Mouse (Mus musculus) ES-Bruce4 (cell line): ENCODE results near the gene Zfp958.

Experiments
- CTCF ChIP-seq: IDR thresholded peaks from one replicate; pipeline ENCODE4 v1.8.1; 2011; ENCODE audit warnings: low read depth, low read length
- POLR2A ChIP-seq: IDR thresholded peaks from one replicate; pipeline ENCODE4 v1.8.1; 2011; ENCODE audit warnings: low read length; ENCODE audit not compliant: insufficient read depth

DNA sequence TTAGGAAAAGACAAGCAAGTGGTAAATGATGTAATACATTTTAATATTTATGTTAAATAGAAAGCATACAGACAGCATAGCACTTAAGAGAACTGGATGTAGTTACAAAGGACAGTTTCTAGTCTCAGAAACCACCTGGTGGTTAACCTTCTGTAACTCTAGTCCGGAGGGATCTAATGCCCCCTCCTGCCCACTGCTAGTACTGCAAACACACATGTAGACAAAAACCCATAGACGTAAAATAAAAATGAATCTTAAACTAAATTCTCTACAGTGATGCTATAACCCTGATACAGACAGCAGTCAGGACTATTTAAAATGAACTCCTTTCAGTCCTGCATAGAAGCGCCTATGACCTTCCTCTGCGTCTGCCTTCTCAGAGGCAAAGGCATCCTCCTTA is 24.1 kb downstream of the Zfp958 start:
- TF ChIP-seq CTCF (no peak), POLR2A (no peak)
